Mouse (Mus musculus) embryonic facial prominence, embryonic 14.5 days (tissue): ENCODE data around the gene N4bp3. TPM values are rescaled to one million over a fixed set of nuclear protein-coding genes. Genes with fewer than 3 reads are reported as not detected.
"Not testable (repeated sequence)": the region's sequence is repeated elsewhere in the genome, so short reads cannot be mapped to it uniquely, and the experiment has no call there.

ENCODE experiments used
- ATAC-seq: fragments of 200-750 bp; cut with Nextera tagmentation; 2 replicates; pipeline ENCODE4 v1.8.0; 2017; ENCODE audit warnings: low read depth, moderate number of reproducible peaks, moderate TSS enrichment
- DNase-seq: peaks from one replicate; pipeline ENCODE4 v3.0.0-alpha.2; 2015; ENCODE audit warnings: low spot score
- H3K27ac ChIP-seq: fragments of 300-500 bp; sonication (generic); replicated peaks from 2 replicates; pipeline ENCODE4 v1.5.1; 2014; ENCODE audit warnings: low read depth, mild to moderate bottlenecking, low read length, moderate library complexity
- H3K27me3 ChIP-seq: fragments of 300-500 bp; sonication (generic); replicated peaks from 2 replicates; pipeline ENCODE4 v1.6.1; 2014; ENCODE audit warnings: low read length; ENCODE audit not compliant: control insufficient read depth, insufficient read depth
- H3K36me3 ChIP-seq: fragments of 300-500 bp; sonication (generic); 2 replicates; pipeline ENCODE4 v1.6.1; 2014; ENCODE audit warnings: low read length, mixed read lengths; ENCODE audit not compliant: control insufficient read depth, insufficient read depth
- H3K4me1 ChIP-seq: fragments of 300-500 bp; sonication (generic); 2 replicates; pipeline ENCODE4 v1.6.1; 2014; ENCODE audit warnings: antibody characterized with exemption, low read length; ENCODE audit not compliant: control insufficient read depth, insufficient read depth
- H3K4me2 ChIP-seq: fragments of 300-500 bp; sonication (generic); 2 replicates; pipeline ENCODE4 v1.6.1; 2014; ENCODE audit warnings: low read depth, mild to moderate bottlenecking, low read length, moderate library complexity, mixed read lengths
- H3K4me3 ChIP-seq: fragments of 300-500 bp; sonication (generic); 2 replicates; pipeline ENCODE4 v1.5.1; 2014; ENCODE audit warnings: low read depth, mild to moderate bottlenecking, low read length
- H3K9ac ChIP-seq: fragments of 300-500 bp; sonication (generic); 2 replicates; pipeline ENCODE4 v1.6.1; 2014; ENCODE audit warnings: low read depth, mild to moderate bottlenecking, low read length, moderate library complexity, mixed read lengths
- H3K9me3 ChIP-seq: fragments of 300-500 bp; sonication (generic); 2 replicates; pipeline ENCODE4 v1.6.1; 2016; ENCODE audit warnings: low read length; ENCODE audit not compliant: control insufficient read depth
- WGBS: fragments of 180-500 bp; shearing (Covaris S2); extraction: QIAGEN DNeasy Blood & Tissue Kit; methylation state at CpG from one replicate; pipeline ENCODE4 v1.1.7; 2014; 5-methylcytosine and 5-hydroxymethylcytosine counted together
- polyA plus RNA-seq: library from polyadenylated mRNA; unstranded; fragments of >200 nt; fragmentation: Nextera tagmentation; extraction: Ambion mirVana; gene quantifications from 2 replicates; pipeline ENCODE4 v1.2.1, GENCODE M21; 2014

N4bp3 gene
- polyA plus RNA-seq, 1 experiment from 2014 or later, result 32.1 TPM

- Histone ChIP-seq H3K4me2 (no peak overlapping the region), H3K27me3 (no peaks in the 10 kb centered on the region), H3K9ac (no peak overlapping the region), H3K27ac (no peak overlapping the region), H3K4me3 (no peak overlapping the region), H3K9me3 (no peaks in the 10 kb centered on the region), H3K36me3 (no peaks in the 10 kb centered on the region), H3K4me1 (no peaks in the 10 kb centered on the region)
- DNase-seq (peak; percentile 39), ATAC-seq (0 out of 2 replicates have a peak, but pooled peaks have one; percentile 17)
- WGBS, result 71% methylated on average over 6 of the region's 6 CpGs
Observed at GRCm38 (mm10) chr11:51677737-51678418, 27.2 kb upstream of the N4bp3 start.

GRCm38 (mm10) chr11:51675386-51675785 is 24.7 kb upstream of the N4bp3 start:
- Histone ChIP-seq H3K9ac (no peak overlapping the region), H3K4me1 (no peaks in the 10 kb centered on the region), H3K9me3 (no peaks in the 10 kb centered on the region), H3K4me2 (no peak overlapping the region), H3K27ac (no peak overlapping the region), H3K4me3 (no peak overlapping the region), H3K27me3 (no peaks in the 10 kb centered on the region), H3K36me3 (no peaks in the 10 kb centered on the region)
- no peak for ATAC-seq
- 79% methylated on average over 5 of the region's 5 CpGs for WGBS
- no peak for DNase-seq

GRCm38 (mm10) chr11:51673291-51673690 is 22.6 kb upstream of the N4bp3 start:
- H3K9ac ChIP-seq, result no peak overlapping the region
- no peak overlapping the region for H3K4me3 ChIP-seq
- H3K4me1 ChIP-seq, result no peaks in the 10 kb centered on the region
- no peaks in the 10 kb centered on the region for H3K27me3 ChIP-seq
- ATAC-seq (peak; percentile 57; the same call in 1 of the 2 replicates), DNase-seq (peak; percentile 53)
- WGBS, result 59% methylated on average over 9 of the region's 9 CpGs
- no peaks in the 10 kb centered on the region for H3K9me3 ChIP-seq
- no peak overlapping the region; the same call in 1 of the 2 replicates for H3K27ac ChIP-seq
- H3K4me2 ChIP-seq, result no peak overlapping the region
- H3K36me3 ChIP-seq, result no peaks in the 10 kb centered on the region

- DNase-seq, result peak; percentile 23
- Histone ChIP-seq H3K9me3 (no peaks in the 10 kb centered on the region), H3K4me1 (no peaks in the 10 kb centered on the region), H3K27me3 (no peaks in the 10 kb centered on the region), H3K9ac (no peak overlapping the region), H3K36me3 (no peaks in the 10 kb centered on the region), H3K27ac (no peak overlapping the region), H3K4me2 (no peak overlapping the region), H3K4me3 (no peak overlapping the region)
- 82% methylated on average over 2 of the region's 2 CpGs for WGBS
- ATAC-seq, result no peak
Observed at GRCm38 (mm10) chr11:51671376-51671775, 20.7 kb upstream of the N4bp3 start.

- H3K9ac ChIP-seq, result no peak overlapping the region
- H3K9me3 ChIP-seq, result no peaks in the 10 kb centered on the region
- 94% methylated on average over 7 of the region's 7 CpGs for WGBS
- no peaks in the 10 kb centered on the region for H3K4me1 ChIP-seq
- ATAC-seq (no peak), DNase-seq (no peak)
- no peak overlapping the region for H3K27ac ChIP-seq
- no peak overlapping the region for H3K4me3 ChIP-seq
- H3K4me2 ChIP-seq, result no peak overlapping the region
- H3K36me3 ChIP-seq, result no peaks in the 10 kb centered on the region
- no peaks in the 10 kb centered on the region for H3K27me3 ChIP-seq
Observed at GRCm38 (mm10) chr11:51670846-51671245, 20.2 kb upstream of the N4bp3 start.

- ATAC-seq, H3K9me3 ChIP-seq, H3K4me2 ChIP-seq, H3K4me3 ChIP-seq, DNase-seq, H3K9ac ChIP-seq, H3K27ac ChIP-seq, H3K36me3 ChIP-seq, H3K27me3 ChIP-seq, H3K4me1 ChIP-seq: not testable (repeated sequence)
- WGBS, result 87% methylated on average over 7 of the region's 7 CpGs
Observed at GRCm38 (mm10) chr11:51664747-51665146, 14.1 kb upstream of the N4bp3 start.

GRCm38 (mm10) chr11:51662632-51663031 is 12.0 kb upstream of the N4bp3 start:
- Histone ChIP-seq H3K4me1 (peaks cover 11% of the 10 kb centered on the region), H3K9me3 (no peaks in the 10 kb centered on the region), H3K36me3 (no peaks in the 10 kb centered on the region), H3K27ac (no peak overlapping the region), H3K9ac (no peak overlapping the region), H3K27me3 (no peaks in the 10 kb centered on the region), H3K4me2 (no peak overlapping the region), H3K4me3 (no peak overlapping the region)
- 81% methylated on average over 7 of the region's 7 CpGs for WGBS
- ATAC-seq, result no peak
- no peak for DNase-seq

GRCm38 (mm10) chr11:51661867-51662365 is 11.3 kb upstream of the N4bp3 start:
- Histone ChIP-seq H3K27ac (no peak overlapping the region), H3K4me3 (no peak overlapping the region), H3K27me3 (no peaks in the 10 kb centered on the region), H3K4me2 (no peak overlapping the region), H3K36me3 (no peaks in the 10 kb centered on the region), H3K4me1 (peaks cover 11% of the 10 kb centered on the region), H3K9me3 (no peaks in the 10 kb centered on the region), H3K9ac (no peak overlapping the region)
- no peak for DNase-seq
- no peak for ATAC-seq
- 76% methylated on average over 16 of the region's 16 CpGs for WGBS

GRCm38 (mm10) chr11:51658705-51659104 is 8.1 kb upstream of the N4bp3 start:
- DNase-seq, result peak; percentile 83
- 21% methylated on average over 6 of the region's 6 CpGs for WGBS

More at GRCm38 (mm10) chr11:51658705-51659104, 8.1 kb upstream of the N4bp3 start:
- H3K4me3 ChIP-seq, result no peak overlapping the region
- no peak overlapping the region for H3K4me2 ChIP-seq
- peaks cover 14% of the 10 kb centered on the region for H3K4me1 ChIP-seq
- H3K9me3 ChIP-seq, result no peaks in the 10 kb centered on the region
- H3K27me3 ChIP-seq, result no peaks in the 10 kb centered on the region
- ATAC-seq, result peak; percentile 89
- no peak overlapping the region; the same call in 1 of the 2 replicates for H3K27ac ChIP-seq
- H3K9ac ChIP-seq, result peak overlapping the region; percentile 42; the same call in 1 of the 2 replicates
- H3K36me3 ChIP-seq, result no peaks in the 10 kb centered on the region
